Mouse (Mus musculus): ENCODE data around the gene Kcnc3. TPM values are rescaled to one million over a fixed set of nuclear protein-coding genes. Genes with fewer than 3 reads are reported as not detected.

Kcnc3 gene
- polyA plus RNA-seq, 1 experiment from 2014 or later: 0.84 TPM

DNA sequence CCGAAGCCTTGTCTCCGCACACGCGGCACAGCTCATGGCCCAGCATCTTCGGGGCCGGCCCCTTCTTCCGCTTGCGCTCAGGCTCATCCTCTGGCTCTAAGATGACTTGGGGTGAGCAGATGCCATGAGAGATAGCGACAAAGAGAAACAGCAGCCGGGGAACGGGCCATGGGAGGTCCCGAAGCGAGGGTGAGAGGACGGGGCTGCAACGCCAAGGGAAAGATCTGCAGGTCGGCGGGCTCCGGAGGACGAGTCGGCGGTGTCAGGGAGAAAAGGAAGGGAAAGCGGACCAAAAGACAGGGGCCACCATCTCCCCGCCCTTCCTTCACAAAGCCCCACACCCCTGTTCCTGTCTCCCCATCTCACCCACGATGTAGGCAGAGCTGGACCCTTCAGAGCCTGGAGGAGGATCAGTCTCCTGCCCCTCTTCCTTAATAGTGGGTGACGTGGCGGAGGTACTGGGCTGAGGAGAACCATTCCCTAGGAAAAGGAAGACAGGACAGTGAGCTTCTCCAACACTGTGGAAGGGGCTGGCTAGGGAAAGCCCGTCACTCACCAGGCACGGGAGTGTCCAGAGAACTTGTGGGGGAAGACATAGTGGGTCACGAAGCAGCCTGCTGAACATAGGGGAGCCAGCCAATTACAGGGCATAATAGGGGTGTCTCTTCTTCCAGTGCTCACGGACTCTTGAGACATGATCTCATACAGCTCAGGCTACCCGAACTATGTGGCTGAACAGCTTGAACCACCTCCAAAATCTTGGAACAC lies 38.1 kb upstream of the Kcnc3 start:
- H3K27me3 ChIP-seq: no peaks in the 10 kb centered on the region
- no peak for ATAC-seq (ENCODE audit: insufficient number of reproducible peaks, low FRiP score, low TSS enrichment, low read depth)
- H3K27ac ChIP-seq (replicated peaks): peak overlapping the region; percentile 99; the same call in 1 of the 2 replicates
- 87% methylated on average over 31 of the region's 31 CpGs for WGBS
- H3K4me1 ChIP-seq: peaks cover 28% of the 10 kb centered on the region
- no peaks in the 10 kb centered on the region for H3K9me3 ChIP-seq (replicated peaks)
- peaks cover 31% of the 10 kb centered on the region for H3K36me3 ChIP-seq
- H3K9ac ChIP-seq: peak overlapping the region; percentile 21; the same call in 1 of the 2 replicates
- peak overlapping the region; percentile 71 for H3K4me2 ChIP-seq (replicated peaks)
- H3K4me3 ChIP-seq (replicated peaks): peak overlapping the region; percentile 96

DNA sequence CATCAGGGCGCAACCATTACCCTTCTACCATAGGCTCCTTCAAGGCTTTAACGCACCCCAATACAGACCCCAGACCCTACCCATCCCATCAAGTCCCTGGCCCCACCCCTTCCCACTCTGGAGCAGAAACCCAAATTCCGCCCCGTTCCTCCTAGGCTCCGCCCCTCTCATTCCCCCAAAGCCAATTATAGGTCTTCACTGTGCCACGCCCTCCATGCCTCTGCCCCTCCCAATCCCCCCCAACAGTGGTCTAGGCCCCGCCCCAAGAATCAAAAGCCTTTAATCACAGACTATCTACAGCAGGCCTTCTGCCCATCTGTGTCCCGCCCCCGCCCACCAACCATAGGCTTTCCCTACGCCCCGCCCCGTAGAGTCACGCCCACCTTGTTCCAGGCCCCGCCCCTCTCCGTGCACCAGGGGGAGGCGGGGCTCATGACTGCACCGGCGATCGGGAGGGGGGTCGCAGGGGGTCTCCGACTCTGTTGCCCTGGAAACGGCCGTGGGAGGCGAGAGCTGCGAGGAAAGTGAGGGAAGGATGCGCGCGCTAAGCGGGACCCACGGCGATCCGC lies 37.2 kb upstream of the Kcnc3 start:
- H3K27ac ChIP-seq (replicated peaks): peak overlapping the region; percentile 99
- peak overlapping the region; percentile 78 for H3K9ac ChIP-seq
- peak overlapping the region; percentile 96 for H3K4me3 ChIP-seq (replicated peaks)
- ATAC-seq (ENCODE audit: insufficient number of reproducible peaks, low FRiP score, low TSS enrichment, low read depth): peak; percentile 85
- no peaks in the 10 kb centered on the region for H3K9me3 ChIP-seq (replicated peaks)
- H3K36me3 ChIP-seq: peaks cover 31% of the 10 kb centered on the region
- H3K4me1 ChIP-seq: peaks cover 18% of the 10 kb centered on the region
- peak overlapping the region; percentile 71 for H3K4me2 ChIP-seq (replicated peaks)
- no peaks in the 10 kb centered on the region for H3K27me3 ChIP-seq
- 1% methylated on average over 32 of the region's 32 CpGs for WGBS

DNA sequence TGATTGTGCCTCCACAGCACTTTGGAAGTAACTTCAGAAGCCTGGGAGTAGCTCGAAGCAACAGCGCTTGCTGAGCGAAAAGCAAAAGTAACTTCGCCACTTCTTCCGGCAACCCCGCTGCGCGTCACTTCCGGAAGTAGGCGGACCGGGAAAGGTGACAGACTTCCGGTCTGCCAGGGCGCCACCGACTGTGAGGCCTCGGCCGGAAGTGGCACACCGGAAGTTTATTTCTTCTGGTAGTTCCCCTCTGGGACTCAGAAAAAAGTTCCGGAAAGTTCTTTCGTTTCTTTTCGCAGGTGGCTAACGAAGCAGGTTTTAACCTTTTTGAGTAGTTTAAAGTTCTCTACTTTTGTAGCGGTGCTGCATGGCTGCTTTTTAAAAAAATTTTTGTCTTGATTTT lies 36.6 kb upstream of the Kcnc3 start, which contains the start of gene Nr1h2:
Gene Nr1h2, minus strand, starts transcription at position 126 of the 400 bp plus-strand sequence.
- H3K9me3 ChIP-seq (replicated peaks): no peaks in the 10 kb centered on the region
- H3K27me3 ChIP-seq: no peaks in the 10 kb centered on the region
- H3K27ac ChIP-seq (replicated peaks): peak within 1 kb of the TSS; percentile 99
- peak within 1 kb of the TSS; percentile 96 for H3K4me3 ChIP-seq (replicated peaks)
- ATAC-seq (ENCODE audit: insufficient number of reproducible peaks, low FRiP score, low TSS enrichment, low read depth): peak; percentile 81
- H3K9ac ChIP-seq: peak within 1 kb of the TSS; percentile 78
- H3K36me3 ChIP-seq: peaks cover 31% of the 10 kb centered on the region
- under 1% methylated on average over 22 of the region's 22 CpGs for WGBS
- H3K4me1 ChIP-seq: peaks cover 15% of the 10 kb centered on the region
- peak within 1 kb of the TSS; percentile 71 for H3K4me2 ChIP-seq (replicated peaks)

DNA sequence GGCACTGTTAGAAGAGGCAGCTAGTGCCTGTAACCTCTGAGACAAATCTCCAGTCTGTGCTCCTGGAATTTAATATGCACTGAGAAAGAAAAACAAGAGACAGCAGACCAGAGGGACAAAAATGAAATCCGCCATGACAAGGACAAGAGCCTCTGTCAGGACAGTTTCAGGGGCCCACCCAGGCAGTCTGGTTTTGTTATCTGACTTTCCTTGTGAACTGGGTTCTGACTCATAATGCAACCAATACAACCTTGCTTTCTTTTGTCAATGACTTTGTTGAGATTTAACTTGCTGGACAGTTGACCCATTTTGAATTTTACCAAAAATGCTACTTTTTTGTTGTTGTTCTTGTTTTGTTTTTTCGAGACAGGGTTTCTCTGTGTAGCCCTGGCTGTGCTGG lies 32.8 kb upstream of the Kcnc3 start:
- Histone ChIP-seq H3K27me3 (no peaks in the 10 kb centered on the region), H3K9me3 (replicated peaks) (no peaks in the 10 kb centered on the region), H3K4me3 (replicated peaks) (no peak overlapping the region), H3K9ac (no peak overlapping the region), H3K36me3 (no peaks in the 10 kb centered on the region), H3K4me2 (replicated peaks) (no peak overlapping the region), H3K4me1 (peaks cover 11% of the 10 kb centered on the region), H3K27ac (replicated peaks) (no peak overlapping the region)
- WGBS: 61% methylated on average over 2 of the region's 2 CpGs
- no peak for ATAC-seq (ENCODE audit: insufficient number of reproducible peaks, low FRiP score, low TSS enrichment, low read depth)

DNA sequence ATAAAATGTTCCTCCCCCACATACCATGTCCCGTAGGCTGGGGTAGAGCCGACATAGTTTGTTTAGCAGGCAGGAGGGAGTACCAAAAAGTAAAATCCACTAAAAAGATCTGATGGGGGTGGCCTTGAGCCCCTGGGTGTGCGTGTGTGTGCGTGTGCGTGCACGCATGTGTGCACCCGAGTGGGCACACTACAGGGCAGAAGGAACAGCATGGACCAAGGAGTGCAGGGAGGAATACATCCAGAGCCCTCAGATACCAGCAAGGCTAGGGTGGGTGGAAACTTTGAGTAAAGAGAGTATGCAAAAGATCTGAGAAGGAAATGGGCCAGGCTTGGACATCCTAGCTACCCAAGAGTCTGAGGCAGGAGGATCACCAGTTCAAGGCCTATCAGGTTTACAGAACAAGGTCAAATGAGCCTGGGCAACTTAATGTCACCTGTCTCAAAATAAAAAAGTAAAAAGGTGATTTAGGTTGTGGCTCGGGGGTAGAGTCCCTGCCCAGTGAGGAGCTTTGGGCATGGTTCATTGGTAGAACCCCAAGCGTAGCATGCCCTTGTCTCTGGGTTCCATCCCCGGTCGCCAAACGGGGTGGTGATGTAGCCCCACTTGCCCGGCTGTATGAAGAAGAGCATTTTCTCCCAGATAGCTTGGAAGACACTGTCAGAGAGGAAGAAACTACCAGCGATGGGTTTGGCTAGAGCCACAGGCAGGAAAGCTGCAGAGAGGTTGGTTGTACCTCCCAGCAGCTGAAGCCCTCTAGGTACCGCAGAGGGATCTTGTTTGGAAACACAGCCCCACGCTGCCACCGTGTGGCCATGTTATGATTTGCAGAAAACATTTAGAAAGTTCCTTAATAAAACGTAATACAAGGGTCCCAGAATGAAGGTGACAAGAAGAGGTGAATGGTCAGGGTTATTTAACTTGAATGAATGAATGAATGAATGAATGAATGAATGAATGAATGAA lies 29.7 kb upstream of the Kcnc3 start:
- no peak; the same call in 1 of the 2 replicates for ATAC-seq (ENCODE audit: insufficient number of reproducible peaks, low FRiP score, low TSS enrichment, low read depth)
- no peak overlapping the region for H3K27ac ChIP-seq (replicated peaks)
- no peak overlapping the region for H3K9ac ChIP-seq
- H3K4me3 ChIP-seq (replicated peaks): no peak overlapping the region
- no peaks in the 10 kb centered on the region for H3K4me1 ChIP-seq
- H3K27me3 ChIP-seq: no peaks in the 10 kb centered on the region; the same call in 1 of the 2 replicates
- H3K9me3 ChIP-seq (replicated peaks): no peaks in the 10 kb centered on the region
- WGBS: 51% methylated on average over 18 of the region's 18 CpGs
- no peak overlapping the region for H3K4me2 ChIP-seq (replicated peaks)
- H3K36me3 ChIP-seq: no peaks in the 10 kb centered on the region

DNA sequence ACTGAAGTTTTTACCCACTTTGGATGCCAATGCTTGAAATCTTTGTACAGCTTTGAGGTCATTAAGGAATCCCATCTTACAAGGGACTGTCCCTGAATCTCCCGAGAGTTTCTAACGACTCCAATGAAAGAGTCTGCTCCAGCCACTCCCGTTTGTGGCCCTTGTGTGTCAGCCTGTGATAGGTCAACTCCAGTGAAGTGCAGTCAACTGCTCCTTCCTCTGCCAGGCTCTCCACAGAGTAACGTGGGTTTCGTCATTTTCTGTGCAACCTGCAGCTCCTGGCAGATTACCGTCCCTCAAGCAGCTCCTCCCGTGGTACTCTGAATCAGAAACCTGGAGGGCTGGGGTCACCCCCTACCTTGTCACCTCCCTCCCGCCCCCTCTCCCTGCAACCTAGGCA lies 27.2 kb upstream of the Kcnc3 start:
- ATAC-seq (ENCODE audit: insufficient number of reproducible peaks, low FRiP score, low TSS enrichment, low read depth): no peak
- Histone ChIP-seq H3K4me3 (replicated peaks) (no peak overlapping the region), H3K9me3 (replicated peaks) (no peaks in the 10 kb centered on the region), H3K4me1 (no peaks in the 10 kb centered on the region), H3K9ac (no peak overlapping the region), H3K27me3 (no peaks in the 10 kb centered on the region; the same call in 1 of the 2 replicates), H3K36me3 (no peaks in the 10 kb centered on the region), H3K27ac (replicated peaks) (no peak overlapping the region), H3K4me2 (replicated peaks) (no peak overlapping the region)
- WGBS: 42% methylated on average over 8 of the region's 8 CpGs

DNA sequence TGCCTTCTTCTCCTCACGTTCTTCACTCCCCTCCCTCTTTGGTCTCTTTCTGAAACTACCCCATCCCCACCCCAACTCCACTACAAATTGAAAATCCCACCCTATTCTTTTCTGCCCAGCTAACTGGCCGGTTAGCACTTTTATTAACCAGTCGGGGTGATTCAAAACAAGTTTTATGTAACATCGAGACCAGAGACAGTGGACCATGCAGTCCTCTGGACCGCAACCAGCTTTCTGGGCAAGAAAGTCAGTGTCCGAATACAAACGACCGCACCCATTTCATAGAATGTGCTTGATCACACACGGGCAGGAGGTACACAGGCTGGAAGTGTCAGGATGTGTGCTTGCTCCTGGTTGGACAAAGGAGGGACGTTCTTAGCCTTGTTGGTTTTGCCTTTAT lies 26.0 kb upstream of the Kcnc3 start:
- ATAC-seq (ENCODE audit: insufficient number of reproducible peaks, low FRiP score, low TSS enrichment, low read depth): no peak
- H3K27me3 ChIP-seq: no peaks in the 10 kb centered on the region; the same call in 1 of the 2 replicates
- no peaks in the 10 kb centered on the region for H3K9me3 ChIP-seq (replicated peaks)
- no peak overlapping the region for H3K4me2 ChIP-seq (replicated peaks)
- H3K27ac ChIP-seq (replicated peaks): no peak overlapping the region
- H3K4me3 ChIP-seq (replicated peaks): no peak overlapping the region
- WGBS: 78% methylated on average over 10 of the region's 10 CpGs
- H3K36me3 ChIP-seq: no peaks in the 10 kb centered on the region
- no peaks in the 10 kb centered on the region for H3K4me1 ChIP-seq
- no peak overlapping the region for H3K9ac ChIP-seq

DNA sequence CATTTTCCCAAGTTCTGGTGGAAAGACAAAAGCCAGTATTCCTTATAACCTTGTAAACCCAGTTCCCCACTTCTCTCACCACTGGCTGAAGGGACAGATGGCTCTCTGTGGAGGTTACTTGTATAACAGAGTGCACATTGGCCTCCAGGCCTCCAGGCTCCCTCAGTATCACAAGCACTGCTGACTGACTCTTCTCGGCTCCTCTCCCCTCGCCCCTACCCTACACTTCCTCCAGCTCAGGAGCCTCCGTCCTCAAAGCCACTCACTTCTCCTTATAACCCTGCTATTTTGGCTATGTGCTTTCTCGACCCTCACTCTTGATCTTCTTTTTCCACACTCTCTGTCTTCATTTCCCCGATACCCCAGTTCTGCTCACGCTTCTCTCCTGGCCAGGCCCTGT lies 25.1 kb upstream of the Kcnc3 start:
- H3K36me3 ChIP-seq: no peaks in the 10 kb centered on the region
- H3K27me3 ChIP-seq: no peaks in the 10 kb centered on the region; the same call in 1 of the 2 replicates
- no peaks in the 10 kb centered on the region for H3K9me3 ChIP-seq (replicated peaks)
- no peak overlapping the region for H3K9ac ChIP-seq
- no peak overlapping the region for H3K27ac ChIP-seq (replicated peaks)
- no peak overlapping the region for H3K4me3 ChIP-seq (replicated peaks)
- no peaks in the 10 kb centered on the region for H3K4me1 ChIP-seq
- WGBS: 67% methylated on average over 6 of the region's 6 CpGs
- no peak for ATAC-seq (ENCODE audit: insufficient number of reproducible peaks, low FRiP score, low TSS enrichment, low read depth)
- H3K4me2 ChIP-seq (replicated peaks): no peak overlapping the region

DNA sequence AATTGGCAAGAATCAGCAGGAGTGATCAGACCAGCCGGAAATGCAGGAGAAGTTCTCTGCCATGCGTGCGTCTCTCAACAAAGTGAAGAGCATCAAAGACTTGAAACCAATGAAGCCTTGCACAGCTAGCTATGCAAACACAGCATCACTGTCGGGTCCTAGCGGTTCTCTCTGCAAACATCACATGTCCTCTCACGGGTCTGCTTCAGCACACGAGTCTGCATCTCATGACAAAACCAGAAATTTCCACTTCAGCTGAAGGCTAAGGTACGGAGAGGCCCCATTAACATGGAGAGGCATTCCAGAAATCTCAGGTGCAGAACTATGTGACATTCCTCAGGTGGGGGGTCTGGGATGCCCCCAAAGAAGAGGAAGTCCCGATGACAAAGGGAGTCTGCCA lies 21.7 kb upstream of the Kcnc3 start:
- Histone ChIP-seq H3K27me3 (no peaks in the 10 kb centered on the region; the same call in 1 of the 2 replicates), H3K4me3 (replicated peaks) (no peak overlapping the region), H3K4me2 (replicated peaks) (no peak overlapping the region), H3K27ac (replicated peaks) (no peak overlapping the region), H3K36me3 (no peaks in the 10 kb centered on the region), H3K9ac (no peak overlapping the region), H3K4me1 (no peaks in the 10 kb centered on the region), H3K9me3 (replicated peaks) (no peaks in the 10 kb centered on the region)
- WGBS: 69% methylated on average over 9 of the region's 9 CpGs
- ATAC-seq (ENCODE audit: insufficient number of reproducible peaks, low FRiP score, low TSS enrichment, low read depth): no peak

DNA sequence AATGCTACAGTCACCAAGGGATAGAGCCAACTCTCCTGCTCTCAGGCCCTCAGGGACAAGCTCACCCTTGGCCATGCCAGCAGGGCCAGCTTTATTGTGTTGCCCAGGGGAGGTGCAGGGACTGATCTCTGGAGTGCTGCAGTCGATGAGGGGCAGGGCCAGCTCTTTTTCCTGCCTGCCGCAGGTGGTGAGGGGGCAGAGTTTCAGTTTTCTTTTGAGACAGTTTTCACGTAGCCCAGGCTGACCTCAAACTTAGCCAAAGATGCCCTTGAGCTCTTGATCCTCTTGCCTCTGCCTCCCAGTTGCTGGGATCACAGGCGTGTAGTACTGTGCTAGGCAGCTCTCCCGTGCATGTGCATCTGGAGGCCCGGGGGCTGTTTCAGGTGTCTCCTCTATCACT lies 19.5 kb upstream of the Kcnc3 start:
- H3K27ac ChIP-seq (replicated peaks): no peak overlapping the region
- 77% methylated on average over 6 of the region's 6 CpGs for WGBS
- no peaks in the 10 kb centered on the region for H3K9me3 ChIP-seq (replicated peaks)
- H3K4me2 ChIP-seq (replicated peaks): no peak overlapping the region
- H3K4me1 ChIP-seq: no peaks in the 10 kb centered on the region
- no peaks in the 10 kb centered on the region for H3K36me3 ChIP-seq
- H3K9ac ChIP-seq: no peak overlapping the region
- ATAC-seq (ENCODE audit: insufficient number of reproducible peaks, low FRiP score, low TSS enrichment, low read depth): no peak; the same call in 1 of the 2 replicates
- H3K4me3 ChIP-seq (replicated peaks): no peak overlapping the region
- no peaks in the 10 kb centered on the region for H3K27me3 ChIP-seq

DNA sequence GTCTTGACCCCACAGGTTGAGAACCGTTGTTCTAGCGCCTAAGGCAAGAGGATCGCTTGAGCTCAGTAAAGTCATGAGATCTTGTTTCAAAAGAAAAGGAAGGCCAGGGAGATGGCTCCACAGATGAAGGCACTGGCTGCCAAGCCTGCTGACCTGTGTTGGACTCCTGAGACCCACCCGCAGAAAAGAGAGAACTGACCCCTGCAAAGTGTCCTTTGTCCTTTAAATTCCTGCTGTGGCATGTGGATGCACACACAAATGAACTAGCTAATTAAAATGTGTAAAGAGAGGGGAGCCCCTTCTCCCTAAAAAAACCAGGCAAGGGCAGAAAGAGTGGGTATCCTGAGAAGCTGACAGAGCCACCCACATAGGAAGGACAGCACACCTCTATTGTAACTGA lies 18.7 kb upstream of the Kcnc3 start:
- H3K9ac ChIP-seq: no peak overlapping the region
- ATAC-seq (ENCODE audit: insufficient number of reproducible peaks, low FRiP score, low TSS enrichment, low read depth): no peak
- H3K27me3 ChIP-seq: no peaks in the 10 kb centered on the region
- H3K9me3 ChIP-seq (replicated peaks): no peaks in the 10 kb centered on the region
- no peaks in the 10 kb centered on the region for H3K4me1 ChIP-seq
- no peak overlapping the region for H3K4me3 ChIP-seq (replicated peaks)
- H3K27ac ChIP-seq (replicated peaks): no peak overlapping the region
- no peak overlapping the region for H3K4me2 ChIP-seq (replicated peaks)
- no peaks in the 10 kb centered on the region for H3K36me3 ChIP-seq
- 34% methylated on average over 4 of the region's 4 CpGs for WGBS
